16 mouse cellular contexts compared by ENCODE assay signal in genomic region chr10:62195376-62195775, GRCm38 (mm10). TPM values are rescaled to one million over a fixed set of nuclear protein-coding genes. Genes with fewer than 3 reads are reported as not detected.
DNase-seq lines count a peak whose midpoint lies in the region; ATAC-seq and TF ChIP-seq lines count a peak whose summit lies in the region.
"Had no signal": no experiment of that assay in that cellular context is flagged by ENCODE, and none has a peak within 500 bp of the region (broad histone marks: within the 10 kb centered on the region; RNA-seq: fewer than 3 reads in every experiment).

No protein-coding gene starts in this region.

- peaks cover 29% of the 10 kb centered on the region for H3K4me1 ChIP-seq in forebrain, embryonic 13.5 days
- no peaks in the 10 kb centered on the region for H3K4me1 ChIP-seq in forebrain, embryonic 11.5 days (replicated peaks; ENCODE audit: control insufficient read depth, insufficient read depth, low read length)
- H3K4me1 ChIP-seq: limb, embryonic 13.5 days; megakaryocyte, embryonic 14.5 days had no signal

- H3K27me3 ChIP-seq in forebrain, embryonic 13.5 days = no peaks in the 10 kb centered on the region
- no peaks in the 10 kb centered on the region for H3K27me3 ChIP-seq in forebrain, embryonic 11.5 days (ENCODE audit: control insufficient read depth, insufficient read depth, low read length)
- H3K27me3 ChIP-seq: limb, embryonic 13.5 days had no signal

- no peak for DNase-seq in forebrain, embryonic 11.5 days (ENCODE audit: low spot score)
- DNase-seq in layer of hippocampus, adult 2 months (ENCODE audit: low spot score in 2 of 2) = no peak
- no peak for DNase-seq in layer of hippocampus, adult 18-20 months (ENCODE audit: low spot score in 2 of 2)
- peak; percentile 92 for DNase-seq in Muller cell, postnatal 12 days (ENCODE audit: inconsistent ontology term)
- DNase-seq in frontal cortex, postnatal 10 days (ENCODE audit: low spot score in 2 of 2) = no peak
- DNase-seq in heart, postnatal 14 days = no peak
- DNase-seq: cerebellum, adult 8-10 months; heart, postnatal 10 days; kidney, adult 2 months; layer of hippocampus, adult 9-11 months; lung, adult 2 months had no signal

- H3K4me2 ChIP-seq in forebrain, embryonic 13.5 days = no peak overlapping the region
- H3K4me2 ChIP-seq in forebrain, embryonic 11.5 days (ENCODE audit: low read depth, low read length, severe bottlenecking) = no peak overlapping the region
- H3K4me2 ChIP-seq: limb, embryonic 13.5 days had no signal

- no peak overlapping the region for H3K4me3 ChIP-seq in forebrain, embryonic 13.5 days
- no peak overlapping the region for H3K4me3 ChIP-seq in forebrain, embryonic 11.5 days (ENCODE audit: low read depth, low read length)
- no peak overlapping the region for H3K4me3 ChIP-seq in layer of hippocampus, adult 2 months
- H3K4me3 ChIP-seq: erythroblast, embryonic 14.5 days; limb, embryonic 13.5 days; megakaryocyte, embryonic 14.5 days had no signal

- peak overlapping the region; percentile 45; the same call in 1 of the 2 replicates for H3K27ac ChIP-seq in forebrain, embryonic 13.5 days
- no peak overlapping the region for H3K27ac ChIP-seq in forebrain, embryonic 11.5 days (ENCODE audit: low read depth, low read length)
- peak overlapping the region; percentile 87 for H3K27ac ChIP-seq in layer of hippocampus, adult 2 months
- H3K27ac ChIP-seq: limb, embryonic 13.5 days had no signal

- 77% methylated on average over 7 of the region's 7 CpGs for WGBS in forebrain, embryonic 13.5 days
- 73% methylated on average over 7 of the region's 7 CpGs for WGBS in forebrain, embryonic 11.5 days

- H3K9ac ChIP-seq in forebrain, embryonic 13.5 days = no peak overlapping the region
- no peak overlapping the region for H3K9ac ChIP-seq in forebrain, embryonic 11.5 days (ENCODE audit: low read length)
- H3K9ac ChIP-seq: limb, embryonic 13.5 days had no signal

- intact Hi-C loops in heart, postnatal 14 days (cut with DNase I) = no loop called here

- TF ChIP-seq CTCF in layer of hippocampus, adult 2 months (conservative IDR thresholded peaks at IDR 0.05) = no peak

- ATAC-seq in forebrain, embryonic 13.5 days = no peak
- ATAC-seq in forebrain, embryonic 11.5 days (replicated peaks; ENCODE audit: low FRiP score) = no peak
- peak; percentile 36; the same call in 1 of the 2 replicates for ATAC-seq in monocyte, adult 5-6 weeks (replicated peaks; ENCODE audit: insufficient number of reproducible peaks, low FRiP score, low TSS enrichment, poor library complexity, severe bottlenecking)

- no peaks in the 10 kb centered on the region for H3K36me3 ChIP-seq in forebrain, embryonic 13.5 days (ENCODE audit: poor library complexity, severe bottlenecking)
- H3K36me3 ChIP-seq in forebrain, embryonic 11.5 days (ENCODE audit: control insufficient read depth, insufficient read depth, low read length) = no peaks in the 10 kb centered on the region
- H3K36me3 ChIP-seq: limb, embryonic 13.5 days had no signal

- H3K9me3 ChIP-seq in forebrain, embryonic 13.5 days (replicated peaks) = no peaks in the 10 kb centered on the region
- H3K9me3 ChIP-seq in forebrain, embryonic 11.5 days (ENCODE audit: control insufficient read depth, low read length) = no peaks in the 10 kb centered on the region
- H3K9me3 ChIP-seq: limb, embryonic 13.5 days; megakaryocyte, embryonic 14.5 days had no signal

RNA-seq across cellular contexts. Expression of gene Tspan15, which starts 35.7 kb away (rescaled TPM):
- 14.2 and 18.0 TPM in 2 replicates for polyA plus RNA-seq in forebrain, embryonic 13.5 days (2015; fragmentation: Nextera tagmentation; extraction: Ambion mirVana)
- 13.9 and 15.5 TPM in 2 replicates for polyA plus RNA-seq in forebrain, embryonic 11.5 days (2014; fragmentation: Nextera tagmentation; extraction: Ambion mirVana)
- total RNA-seq in layer of hippocampus, adult 2 months (2021) = 10 to 100 TPM; 13.6 to 15.9 TPM
- total RNA-seq in layer of hippocampus, adult 18-20 months (2021) = 10 to 100 TPM; 16.0 to 18.5 TPM
- 0.32 to 0.49 TPM (median 0.38 TPM) in 3 replicates for total RNA-seq in monocyte, adult 5-6 weeks (2017)
- total RNA-seq in heart, postnatal 14 days (2021) = 10 to 100 TPM; 10.6 to 11.5 TPM

RNA-seq across cellular contexts. Expression of gene Fam241b, which starts 51.7 kb away (rescaled TPM):
- 92.5 and 96.1 TPM in 2 replicates for polyA plus RNA-seq in forebrain, embryonic 13.5 days (2015; fragmentation: Nextera tagmentation; extraction: Ambion mirVana)
- 8.0 and 9.3 TPM in 2 replicates for polyA plus RNA-seq in forebrain, embryonic 11.5 days (2014; fragmentation: Nextera tagmentation; extraction: Ambion mirVana)
- total RNA-seq in layer of hippocampus, adult 2 months (2021) = 10 to 100 TPM; 36.2 to 40.6 TPM
- total RNA-seq in layer of hippocampus, adult 18-20 months (2021) = 10 to 100 TPM; 37.5 to 48.0 TPM
- 0.86 TPM in 1 of 3 replicates, not detected in the others for total RNA-seq in monocyte, adult 5-6 weeks (2017)
- total RNA-seq in heart, postnatal 14 days (2021) = 1 to 10 TPM in 1 of 2 experiments, under 1 TPM in 1; 0.93 to 1.1 TPM

RNA-seq across cellular contexts. Expression of gene Tacr2, which starts 56.9 kb away (rescaled TPM):
- not detected in 2 replicates for polyA plus RNA-seq in forebrain, embryonic 13.5 days (2015; fragmentation: Nextera tagmentation; extraction: Ambion mirVana)
- not detected in 2 replicates for polyA plus RNA-seq in forebrain, embryonic 11.5 days (2014; fragmentation: Nextera tagmentation; extraction: Ambion mirVana)
- not detected for total RNA-seq in layer of hippocampus, adult 2 months (2021)
- under 1 TPM; 0.23 to 0.27 TPM for total RNA-seq in layer of hippocampus, adult 18-20 months (2021)
- total RNA-seq in monocyte, adult 5-6 weeks (2017) = not detected in 3 replicates
- total RNA-seq in heart, postnatal 14 days (2021) = not detected
- total RNA-seq: heart, postnatal 10 days had no signal
- polyA plus RNA-seq: erythroblast, embryonic 14.5 days; kidney, adult 2 months; limb, embryonic 13.5 days had no signal

Comparison
In these comparisons a context has a peak if more than half of its experiments do, and no peak if none do; other contexts are left out.
1. RNA of gene Fam241b, which starts 51.7 kb away (total RNA-seq): 37.5 to 48.0 TPM in layer of hippocampus, adult 18-20 months and 36.2 to 40.6 TPM in layer of hippocampus, adult 2 months; 0.93 to 1.1 TPM in heart, postnatal 14 days and 0.86 TPM in monocyte, adult 5-6 weeks; every median in the first group is over 10 times any median in the second.